Mouse (Mus musculus): ENCODE results near the gene Tmem29. TPM values are rescaled to one million over a fixed set of nuclear protein-coding genes. Genes with fewer than 3 reads are reported as not detected.

Tmem29 gene
- polyA plus RNA-seq, 1 experiment from 2014 or later: 21.0 TPM

DNA sequence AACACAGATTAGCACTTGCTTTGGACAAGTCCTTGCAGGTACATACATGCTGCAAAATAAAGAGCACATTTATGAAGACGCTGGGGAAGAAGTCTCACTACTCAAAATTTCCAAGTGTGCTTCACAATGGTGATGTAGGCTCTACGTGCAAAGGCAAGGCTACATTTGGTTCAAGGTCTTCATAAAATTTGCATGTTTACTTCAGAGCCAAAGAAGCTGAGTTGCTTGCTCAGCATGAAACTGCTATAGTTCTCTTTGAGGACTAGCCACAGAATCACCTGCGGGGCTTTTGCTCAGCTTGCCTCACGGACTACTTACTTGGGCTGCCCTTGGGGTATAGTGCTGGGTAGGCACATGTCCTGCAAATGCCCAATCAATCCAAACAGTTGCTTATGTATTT is 45.4 kb downstream of the Tmem29 start:
- H3K79me2 ChIP-seq (ENCODE audit: inconsistent target): no peaks in the 10 kb centered on the region
- H3K27ac ChIP-seq: no peak overlapping the region
- H3K4me3 ChIP-seq (ENCODE audit: inconsistent target): no peak overlapping the region
- H3K36me3 ChIP-seq (ENCODE audit: inconsistent target): no peaks in the 10 kb centered on the region
- 98% methylated on average over 4 of the region's 4 CpGs for WGBS (ENCODE audit: missing documents)

Other genes starting within 250 kb of the Tmem29 start
- not detected in 3 replicates for gene Alas2, start 88.2 kb upstream of the Tmem29 start, polyA plus RNA-seq (2018)
- gene Pfkfb1, start 129.1 kb upstream of the Tmem29 start, polyA plus RNA-seq (2018): 1.6 to 2.5 TPM (median 2.2 TPM) in 3 replicates
- 4.0 to 6.1 TPM (median 4.6 TPM) in 3 replicates for gene Apex2, start 130.7 kb upstream of the Tmem29 start, polyA plus RNA-seq (2018)
- not detected in 3 replicates for gene Tro, start 198.4 kb upstream of the Tmem29 start, polyA plus RNA-seq (2018)